22 mouse cellular contexts compared by ENCODE assay signal in the genomic region with DNA sequence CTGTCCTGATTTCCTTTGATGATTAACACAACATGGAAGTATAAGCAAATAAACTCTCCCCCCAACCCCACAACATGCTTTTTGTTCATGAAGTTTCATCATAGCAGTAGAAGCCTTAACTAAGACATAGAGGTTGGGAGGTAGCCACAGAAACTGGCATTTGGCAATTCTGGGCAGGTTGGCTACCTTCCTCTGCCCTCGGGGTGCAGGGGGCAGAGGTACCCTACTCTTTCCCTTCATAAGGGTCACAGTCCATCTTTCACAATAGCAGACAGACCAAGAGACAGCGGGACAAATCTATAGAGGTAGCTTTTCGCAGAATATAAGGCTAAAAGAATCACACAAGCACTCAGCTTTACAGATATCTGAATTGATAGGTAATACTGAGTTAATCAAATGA. TPM values are rescaled to one million over a fixed set of nuclear protein-coding genes. Genes with fewer than 3 reads are reported as not detected.
DNase-seq lines count a peak whose midpoint lies in the region; ATAC-seq and TF ChIP-seq lines count a peak whose summit lies in the region.
"Had no signal": no experiment of that assay in that cellular context is flagged by ENCODE, and none has a peak within 500 bp of the region (broad histone marks: within the 10 kb centered on the region; RNA-seq: fewer than 3 reads in every experiment).

No protein-coding gene starts in this region.

- no peaks in the 10 kb centered on the region for H3K36me3 ChIP-seq in liver, adult 2 months (ENCODE audit: control insufficient read depth, insufficient read depth, low read length)
- H3K36me3 ChIP-seq in liver, embryonic 11.5 days (ENCODE audit: control insufficient read depth, insufficient read depth, low read length), result no peaks in the 10 kb centered on the region
- no peaks in the 10 kb centered on the region for H3K36me3 ChIP-seq in liver, postnatal 0 days (replicated peaks; ENCODE audit: insufficient read depth, low read length)
- H3K36me3 ChIP-seq in liver, embryonic 12.5 days, result no peaks in the 10 kb centered on the region
- no peaks in the 10 kb centered on the region for H3K36me3 ChIP-seq in lung, embryonic 15.5 days
- H3K36me3 ChIP-seq: embryonic facial prominence, embryonic 13.5 days; embryonic facial prominence, embryonic 15.5 days; forebrain, embryonic 10.5 days; forebrain, embryonic 12.5 days had no signal

- peak overlapping the region; percentile 82 for H3K27ac ChIP-seq in liver, adult 2 months (replicated peaks; ENCODE audit: insufficient read depth, low read depth, low read length)
- H3K27ac ChIP-seq in liver, embryonic 11.5 days (ENCODE audit: low read depth, low read length), result no peak overlapping the region
- no peak overlapping the region for H3K27ac ChIP-seq in liver, postnatal 0 days (ENCODE audit: low read depth)
- H3K27ac ChIP-seq in liver, embryonic 12.5 days, result no peak overlapping the region
- H3K27ac ChIP-seq in lung, embryonic 15.5 days, result peak overlapping the region; percentile 81; the same call in 1 of the 2 replicates
- H3K27ac ChIP-seq: embryonic facial prominence, embryonic 13.5 days; embryonic facial prominence, embryonic 15.5 days; forebrain, embryonic 12.5 days had no signal

- H3K9ac ChIP-seq in liver, adult 2 months (ENCODE audit: low read depth, low read length), result no peak overlapping the region
- H3K9ac ChIP-seq in liver, embryonic 11.5 days (ENCODE audit: low read depth, low read length), result no peak overlapping the region
- no peak overlapping the region for H3K9ac ChIP-seq in liver, postnatal 0 days (replicated peaks)
- H3K9ac ChIP-seq in liver, embryonic 12.5 days, result no peak overlapping the region
- no peak overlapping the region for H3K9ac ChIP-seq in lung, embryonic 15.5 days
- H3K9ac ChIP-seq: embryonic facial prominence, embryonic 13.5 days; embryonic facial prominence, embryonic 15.5 days; forebrain, embryonic 12.5 days had no signal

- peak; percentile 95 for DNase-seq in liver, adult 2 months (ENCODE audit: extremely low read depth, low read depth, low spot score)
- no peak for DNase-seq in liver, embryonic 11.5 days (ENCODE audit: low spot score)
- DNase-seq in liver, postnatal 0 days, result no peak
- no peak for DNase-seq in lung, adult 2 months
- DNase-seq: adrenal gland, adult 2 months; adrenal gland, postnatal 10 days; adrenal gland, postnatal 25 days; cerebellum, adult 11 months; cerebellum, adult 18-20 months; cerebellum, adult 8-10 months; cerebellum, adult 9-11 months; cerebellum, postnatal 14 days; cerebellum, postnatal 36 days; embryo, embryonic 11 days had no signal

- ATAC-seq in liver, embryonic 11.5 days (replicated peaks; ENCODE audit: low FRiP score), result no peak
- peak; percentile 87 for ATAC-seq in liver, postnatal 0 days
- no peak for ATAC-seq in liver, embryonic 12.5 days
- ATAC-seq in lung, embryonic 15.5 days (ENCODE audit: borderline replicate concordance, extremely low read depth, low FRiP score, low TSS enrichment), result no peak
- ATAC-seq: forebrain, embryonic 14.5 days had no signal

- peaks cover 15% of the 10 kb centered on the region for H3K4me1 ChIP-seq in liver, adult 2 months (ENCODE audit: control insufficient read depth, insufficient read depth, low read length)
- no peaks in the 10 kb centered on the region for H3K4me1 ChIP-seq in liver, embryonic 11.5 days (replicated peaks; ENCODE audit: control insufficient read depth, insufficient read depth, low read length)
- H3K4me1 ChIP-seq in liver, postnatal 0 days (ENCODE audit: insufficient read depth), result peaks cover 13% of the 10 kb centered on the region
- H3K4me1 ChIP-seq in liver, embryonic 12.5 days, result peaks cover 13% of the 10 kb centered on the region
- peaks cover 23% of the 10 kb centered on the region for H3K4me1 ChIP-seq in lung, embryonic 15.5 days
- no peaks in the 10 kb centered on the region for H3K4me1 ChIP-seq in lung, adult 2 months (ENCODE audit: control insufficient read depth, insufficient read depth, low read length)
- H3K4me1 ChIP-seq: forebrain, embryonic 12.5 days had no signal

- no peak overlapping the region for H3K4me3 ChIP-seq in liver, adult 2 months (ENCODE audit: insufficient read depth, low read depth, low read length)
- H3K4me3 ChIP-seq in liver, embryonic 11.5 days (ENCODE audit: low read depth, low read length), result no peak overlapping the region
- H3K4me3 ChIP-seq in liver, postnatal 0 days (ENCODE audit: low read depth, low read length), result no peak overlapping the region
- no peak overlapping the region for H3K4me3 ChIP-seq in liver, embryonic 12.5 days
- no peak overlapping the region for H3K4me3 ChIP-seq in lung, embryonic 15.5 days
- H3K4me3 ChIP-seq in lung, adult 2 months (replicated peaks; ENCODE audit: extremely low read depth, low read depth, low read length), result no peak overlapping the region
- H3K4me3 ChIP-seq: embryonic facial prominence, embryonic 13.5 days; embryonic facial prominence, embryonic 15.5 days; erythroblast, embryonic 14.5 days; forebrain, embryonic 10.5 days; forebrain, embryonic 12.5 days had no signal

- TF ChIP-seq EP300 in liver, postnatal 0 days (IDR thresholded peaks at IDR 0.05; ENCODE audit: low read depth), result no peak; the same call in 1 of the 2 replicates

- no peaks in the 10 kb centered on the region for H3K79me2 ChIP-seq in liver, adult 2 months (ENCODE audit: control insufficient read depth, insufficient read depth, low read length)

- 26% methylated on average over 3 of the region's 3 CpGs for WGBS in liver, adult 2 months
- WGBS in liver, embryonic 11.5 days, result 78% methylated on average over 3 of the region's 3 CpGs
- 53% methylated on average over 3 of the region's 3 CpGs for WGBS in liver, postnatal 0 days (ENCODE audit: insufficient replicate concordance)
- WGBS in liver, embryonic 12.5 days (ENCODE audit: insufficient replicate concordance), result 52% methylated on average over 3 of the region's 3 CpGs
- WGBS in lung, embryonic 15.5 days, result 87% methylated on average over 3 of the region's 3 CpGs
- 90% methylated on average over 3 of the region's 3 CpGs for WGBS in lung, adult 2 months

- no peak for TF ChIP-seq CTCF in liver, adult 2 months (IDR thresholded peaks at IDR 0.05; ENCODE audit: low read depth, low read length)
- no peak for TF ChIP-seq CTCF in liver, postnatal 0 days (IDR thresholded peaks at IDR 0.05; ENCODE audit: low read depth)
- TF ChIP-seq CTCF in lung, adult 2 months (IDR thresholded peaks at IDR 0.05; ENCODE audit: insufficient read depth, low read length), result no peak

- no peaks in the 10 kb centered on the region for H3K9me3 ChIP-seq in liver, embryonic 11.5 days (ENCODE audit: control insufficient read depth, low read length)
- H3K9me3 ChIP-seq in liver, postnatal 0 days (ENCODE audit: low read length), result no peaks in the 10 kb centered on the region
- H3K9me3 ChIP-seq in liver, embryonic 12.5 days (replicated peaks), result no peaks in the 10 kb centered on the region
- H3K9me3 ChIP-seq in lung, embryonic 15.5 days, result no peaks in the 10 kb centered on the region
- H3K9me3 ChIP-seq: embryonic facial prominence, embryonic 13.5 days; embryonic facial prominence, embryonic 15.5 days; forebrain, embryonic 10.5 days; forebrain, embryonic 12.5 days had no signal

- TF ChIP-seq POLR2A in liver, adult 2 months (IDR thresholded peaks at IDR 0.05; ENCODE audit: extremely low read depth, insufficient read depth, low read length), result no peak
- no peak for TF ChIP-seq POLR2A in lung, adult 2 months (IDR thresholded peaks at IDR 0.05; ENCODE audit: borderline replicate concordance, extremely low read depth, low read depth, low read length)

- no peaks in the 10 kb centered on the region for H3K27me3 ChIP-seq in liver, adult 2 months (ENCODE audit: control insufficient read depth, insufficient read depth, low read length)
- no peaks in the 10 kb centered on the region; the same call in 1 of the 2 replicates for H3K27me3 ChIP-seq in liver, embryonic 11.5 days (replicated peaks; ENCODE audit: control insufficient read depth, insufficient read depth, low read length)
- H3K27me3 ChIP-seq in liver, postnatal 0 days (ENCODE audit: insufficient read depth, low read length), result no peaks in the 10 kb centered on the region
- H3K27me3 ChIP-seq in liver, embryonic 12.5 days (replicated peaks), result peaks cover 41% of the 10 kb centered on the region
- H3K27me3 ChIP-seq in lung, embryonic 15.5 days, result no peaks in the 10 kb centered on the region
- H3K27me3 ChIP-seq: embryonic facial prominence, embryonic 13.5 days; embryonic facial prominence, embryonic 15.5 days had no signal

- H3K4me2 ChIP-seq in liver, embryonic 11.5 days, result no peak overlapping the region
- no peak overlapping the region for H3K4me2 ChIP-seq in liver, postnatal 0 days (ENCODE audit: low read depth, low read length)
- H3K4me2 ChIP-seq in liver, embryonic 12.5 days, result no peak overlapping the region
- no peak overlapping the region for H3K4me2 ChIP-seq in lung, embryonic 15.5 days
- H3K4me2 ChIP-seq: embryonic facial prominence, embryonic 13.5 days; embryonic facial prominence, embryonic 15.5 days; forebrain, embryonic 12.5 days had no signal

RNA-seq across cellular contexts. Expression of gene Nek6, which starts 8.7 kb away (rescaled TPM):
- total RNA-seq in liver, adult 2 months (2014; rRNA removed), result 13.6 and 17.1 TPM in 2 replicates
- polyA plus RNA-seq in liver, adult 2 months (2012; rRNA removed), result 51.0 and 58.8 TPM in 2 replicates
- polyA plus RNA-seq in liver, embryonic 11.5 days (2014; fragmentation: Nextera tagmentation; extraction: Ambion mirVana), result 64.9 and 66.2 TPM in 2 replicates
- polyA plus RNA-seq in liver, postnatal 0 days (2015; fragmentation: Nextera tagmentation; extraction: Ambion mirVana), result 30.6 and 39.7 TPM in 2 replicates
- 42.7 and 45.7 TPM in 2 replicates for polyA plus RNA-seq in liver, embryonic 12.5 days (2016; fragmentation: Nextera tagmentation; extraction: Ambion mirVana)
- polyA plus RNA-seq in lung, embryonic 15.5 days (2015; fragmentation: Nextera tagmentation; extraction: Ambion mirVana), result 124 and 129 TPM in 2 replicates
- polyA plus RNA-seq in lung, adult 2 months (2012; rRNA removed), result 25.8 and 27.6 TPM in 2 replicates

Comparison
In these comparisons a context has a peak if more than half of its experiments do, and no peak if none do; other contexts are left out.
1. H3K27ac ChIP-seq: peak in liver, adult 2 months (single experiment) and lung, embryonic 15.5 days (single experiment); none in liver, embryonic 11.5 days (single experiment), liver, postnatal 0 days (single experiment) and liver, embryonic 12.5 days (single experiment).